Mouse (Mus musculus) heart, adult 2 months (tissue): Measurements from ENCODE around the gene Dnajc10.

Experiments
- EP300 ChIP-seq: fragments of 200-500 bp; IDR thresholded peaks from 2 replicates; pipeline ENCODE4 v1.6.1; 2011; ENCODE audit warnings: low read depth, low read length, control low read depth; ENCODE audit not compliant: insufficient read depth
- POLR2A ChIP-seq: fragments of 200-500 bp; IDR thresholded peaks from 2 replicates; pipeline ENCODE4 v1.6.1; 2011; ENCODE audit warnings: mild to moderate bottlenecking, low read depth, low read length, control low read depth; ENCODE audit not compliant: insufficient read depth

- TF ChIP-seq EP300 (no peak), POLR2A (no peak)
Observed at GRCm38 (mm10) chr2:80307701-80308100, 7.6 kb upstream of the Dnajc10 start.
